Mouse (Mus musculus) kidney, adult 2 months (tissue): Measurements from ENCODE around the gene Zfp536. TPM values are rescaled to one million over a fixed set of nuclear protein-coding genes. Genes with fewer than 3 reads are reported as not detected.

ENCODE experiments used
- DNase-seq: peaks from one replicate; pipeline ENCODE4 v3.0.0; 2021
- H3K27ac ChIP-seq: fragments of 200-500 bp; 2 replicates; pipeline ENCODE4 v1.5.1; 2012; ENCODE audit warnings: low read depth, low read length, control low read depth, inconsistent platforms; ENCODE audit not compliant: insufficient read depth
- H3K27me3 ChIP-seq: fragments of 200-500 bp; replicated peaks from 2 replicates; pipeline ENCODE4 v1.6.1; 2012; ENCODE audit warnings: mild to moderate bottlenecking, moderate library complexity, low read length, inconsistent platforms; ENCODE audit not compliant: control insufficient read depth, insufficient read depth
- H3K36me3 ChIP-seq: fragments of 200-500 bp; 2 replicates; pipeline ENCODE4 v1.6.1; 2012; ENCODE audit warnings: mild to moderate bottlenecking, moderate library complexity, low read length, inconsistent platforms; ENCODE audit not compliant: control insufficient read depth, insufficient read depth
- H3K4me1 ChIP-seq: fragments of 200-500 bp; 2 replicates; pipeline ENCODE4 v1.6.1; 2011; ENCODE audit warnings: low read length; ENCODE audit not compliant: control insufficient read depth, insufficient read depth
- H3K4me3 ChIP-seq: fragments of 200-500 bp; 2 replicates; pipeline ENCODE4 v1.5.1; 2011; ENCODE audit warnings: mild to moderate bottlenecking, low read depth, low read length, control low read depth; ENCODE audit not compliant: insufficient read depth
- CTCF ChIP-seq: fragments of 200-500 bp; conservative IDR thresholded peaks from 2 replicates; pipeline ENCODE4 v1.5.1; 2011; ENCODE audit warnings: low read depth, mild to moderate bottlenecking, control low read depth, low read length, moderate library complexity, mixed read lengths; ENCODE audit not compliant: insufficient read depth, insufficient read length
- POLR2A ChIP-seq: fragments of 200-500 bp; IDR thresholded peaks from one replicate; pipeline ENCODE4 v1.6.1; 2011; ENCODE audit warnings: low read depth, low read length, control low read depth
- WGBS: fragments of 180-500 bp; shearing (Covaris S2); methylation state at CpG from one replicate; pipeline ENCODE4 v1.1.7; 2018; 5-methylcytosine and 5-hydroxymethylcytosine counted together
- polyA plus RNA-seq: library from polyadenylated mRNA; depleted of rRNA; stranded (reverse); fragments of >200 nt; gene quantifications from 2 replicates; pipeline ENCODE4 v1.2.3, GENCODE M21; 2012

The Zfp536 gene
- polyA plus RNA-seq, 1 experiment, result 0.11 TPM

- no peaks in the 10 kb centered on the region for H3K36me3 ChIP-seq
- no peaks in the 10 kb centered on the region for H3K4me1 ChIP-seq
- no peak for DNase-seq
- 81% methylated on average over 5 of the region's 5 CpGs for WGBS
- H3K4me3 ChIP-seq, result no peak overlapping the region
- H3K27ac ChIP-seq, result no peak overlapping the region
- TF ChIP-seq CTCF (no peak), POLR2A (no peak)
- no peaks in the 10 kb centered on the region for H3K27me3 ChIP-seq
These were observed 138.6 kb downstream of the Zfp536 start for GRCm38 (mm10) chr7:37634812-37635211.

GRCm38 (mm10) chr7:37630410-37630809, 143.0 kb downstream of the Zfp536 start:
- no peaks in the 10 kb centered on the region for H3K36me3 ChIP-seq
- no peak overlapping the region for H3K27ac ChIP-seq
- no peak overlapping the region for H3K4me3 ChIP-seq
- 84% methylated on average over 7 of the region's 7 CpGs for WGBS
- no peaks in the 10 kb centered on the region for H3K27me3 ChIP-seq
- DNase-seq, result no peak
- TF ChIP-seq POLR2A (no peak), CTCF (no peak)
- no peaks in the 10 kb centered on the region for H3K4me1 ChIP-seq

- WGBS, result 85% methylated on average over 6 of the region's 6 CpGs
- no peaks in the 10 kb centered on the region for H3K27me3 ChIP-seq
- H3K4me3 ChIP-seq, result no peak overlapping the region
- H3K4me1 ChIP-seq, result no peaks in the 10 kb centered on the region
- no peak overlapping the region for H3K27ac ChIP-seq
- DNase-seq, result no peak
- no peaks in the 10 kb centered on the region for H3K36me3 ChIP-seq
- TF ChIP-seq POLR2A, result no peak
- no peak for TF ChIP-seq CTCF
These were observed 145.4 kb downstream of the Zfp536 start for GRCm38 (mm10) chr7:37627897-37628510.

- TF ChIP-seq CTCF, result no peak
- no peak for TF ChIP-seq POLR2A
- Histone ChIP-seq H3K27ac (no peak overlapping the region), H3K27me3 (no peaks in the 10 kb centered on the region), H3K36me3 (no peaks in the 10 kb centered on the region), H3K4me1 (no peaks in the 10 kb centered on the region), H3K4me3 (no peak overlapping the region)
- 86% methylated on average over 8 of the region's 8 CpGs for WGBS
- DNase-seq, result no peak
These were observed 147.7 kb downstream of the Zfp536 start for GRCm38 (mm10) chr7:37625758-37626157.

- Histone ChIP-seq H3K27ac (no peak overlapping the region), H3K4me3 (no peak overlapping the region), H3K4me1 (no peaks in the 10 kb centered on the region), H3K36me3 (no peaks in the 10 kb centered on the region), H3K27me3 (no peaks in the 10 kb centered on the region)
- 19% methylated on average over 20 of the region's 20 CpGs for WGBS
- no peak for DNase-seq
- TF ChIP-seq POLR2A (no peak), CTCF (no peak)
These were observed 148.6 kb downstream of the Zfp536 start for GRCm38 (mm10) chr7:37624759-37625340.

- Histone ChIP-seq H3K27ac (no peak overlapping the region), H3K27me3 (no peaks in the 10 kb centered on the region), H3K4me1 (no peaks in the 10 kb centered on the region), H3K36me3 (no peaks in the 10 kb centered on the region), H3K4me3 (peak overlapping the region; percentile 40; the same call in 1 of the 2 replicates)
- 2% methylated on average over 62 of the region's 62 CpGs for WGBS
- peak; percentile 53 for DNase-seq
- TF ChIP-seq CTCF (no peak), POLR2A (no peak)
These were observed 149.3 kb downstream of the Zfp536 start for GRCm38 (mm10) chr7:37623903-37624758.

GRCm38 (mm10) chr7:37619254-37619653, 154.2 kb downstream of the Zfp536 start:
- H3K27me3 ChIP-seq, result no peaks in the 10 kb centered on the region
- no peak overlapping the region for H3K27ac ChIP-seq
- no peaks in the 10 kb centered on the region for H3K36me3 ChIP-seq
- TF ChIP-seq CTCF (no peak), POLR2A (no peak)
- H3K4me1 ChIP-seq, result no peaks in the 10 kb centered on the region
- no peak overlapping the region for H3K4me3 ChIP-seq
- DNase-seq, result no peak
- 43% methylated on average over 7 of the region's 7 CpGs for WGBS
